Mouse (Mus musculus): ENCODE data around the gene Celf3. TPM values are rescaled to one million over a fixed set of nuclear protein-coding genes. Genes with fewer than 3 reads are reported as not detected.

Gene Celf3
- total and polyA plus RNA-seq, 3 experiments = 0.23 to 0.31 TPM; not detected in 1

DNA sequence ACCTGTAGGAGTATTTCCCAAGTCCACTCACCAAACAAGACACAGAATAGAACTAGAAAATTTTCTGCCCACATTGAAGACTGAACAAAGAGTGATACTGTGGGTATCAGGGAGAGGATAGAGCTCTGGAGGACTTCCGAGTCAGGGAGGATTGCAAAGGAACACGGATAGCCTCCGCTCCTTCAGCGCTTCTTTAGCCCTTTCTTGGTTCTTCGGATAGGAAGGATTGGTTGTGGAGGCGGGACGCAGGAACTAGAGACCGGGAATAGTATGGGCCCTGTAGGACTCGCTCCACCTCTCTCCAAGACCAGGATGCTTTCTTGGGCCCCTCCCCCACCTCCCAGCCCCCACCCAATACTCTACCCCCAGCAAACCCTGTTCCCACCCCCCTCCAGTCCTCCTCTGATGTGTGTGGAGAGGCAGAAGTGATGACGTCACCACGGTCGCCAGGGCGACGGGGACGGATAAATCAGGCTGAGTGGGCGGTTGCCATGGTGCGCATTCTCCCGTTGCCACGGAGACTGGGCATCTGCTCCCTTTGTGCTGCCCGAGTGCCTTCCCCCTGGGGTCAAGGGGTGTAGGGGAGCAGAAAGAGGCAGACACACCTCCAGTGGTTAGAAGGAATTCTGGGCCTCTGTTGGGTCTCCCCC lies 5.8 kb downstream of the Celf3 start:
- Histone ChIP-seq H3K4me3 (ENCODE audit: control insufficient read depth in 1 of 2, insufficient read depth in 1 of 2, low read depth in 2 of 2, low read length in 2 of 2) (no peak overlapping the region), H3K79me2 (ENCODE audit: control insufficient read depth, insufficient read depth, low read length, poor library complexity) (no peaks in the 10 kb centered on the region), H3K27ac (ENCODE audit: control insufficient read depth, low read depth, low read length) (no peak overlapping the region), H3K4me1 (ENCODE audit: control insufficient read depth in 1 of 2, insufficient read depth in 2 of 2, low read length in 2 of 2) (peaks cover 3 to 32% of the 10 kb centered on the region in 2 experiments; a peak in 3 of 4 replicates), H3K9ac (ENCODE audit: control insufficient read depth, low read depth, low read length, poor library complexity, severe bottlenecking) (no peak overlapping the region), H3K27me3 (ENCODE audit: control insufficient read depth in 1 of 2, insufficient read depth in 2 of 2, low read length in 2 of 2) (no peaks in the 10 kb centered on the region), H3K9me3 (replicated peaks; ENCODE audit: insufficient read depth, low read length) (no peaks in the 10 kb centered on the region), H3K36me3 (ENCODE audit: control insufficient read depth in 1 of 2, insufficient read depth in 2 of 2, low read length in 2 of 2) (peaks cover 0 to 13% of the 10 kb centered on the region in 2 experiments; a peak in 2 of 4 replicates)
- TF ChIP-seq MXI1 (IDR thresholded peaks at IDR 0.05; ENCODE audit: low read depth, low read length) (no peak), EP300 (IDR thresholded peaks at IDR 0.05; ENCODE audit: low read depth in 1 of 2, low read length in 2 of 2) (no peak), JUND (IDR thresholded peaks at IDR 0.05; ENCODE audit: low read depth, low read length) (no peak), SIN3A (IDR thresholded peaks at IDR 0.05; ENCODE audit: low read length) (no peak), MAFK (IDR thresholded peaks at IDR 0.05; ENCODE audit: borderline replicate concordance, low read depth, low read length) (no peak), MAX (IDR thresholded peaks at IDR 0.05; ENCODE audit: low read length) (no peak)
- no peak for DNase-seq (ENCODE audit: low read depth, low spot score)

DNA sequence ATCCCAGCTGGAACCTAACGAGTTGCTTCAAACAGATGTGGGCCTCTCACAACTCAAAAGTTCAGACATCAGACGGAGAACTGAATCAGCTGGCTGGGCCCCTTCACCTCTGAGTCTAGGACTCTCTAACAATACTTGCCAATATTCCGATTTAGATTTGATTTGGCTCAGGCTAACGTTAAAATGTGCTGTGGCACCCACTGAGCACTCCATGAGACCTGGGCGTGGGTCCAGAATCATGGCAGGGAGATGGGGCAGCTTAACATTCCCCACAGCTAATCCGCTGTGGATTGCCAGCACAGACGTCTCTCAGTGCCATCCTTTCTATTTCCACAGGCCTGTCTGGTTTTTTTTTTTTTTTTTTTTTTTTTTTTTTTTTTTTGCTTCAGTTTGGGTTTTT lies 7.8 kb downstream of the Celf3 start:
- peaks cover 0 to 13% of the 10 kb centered on the region in 2 experiments; a peak in 2 of 4 replicates for H3K36me3 ChIP-seq (ENCODE audit: control insufficient read depth in 1 of 2, insufficient read depth in 2 of 2, low read length in 2 of 2)
- no peaks in the 10 kb centered on the region for H3K9me3 ChIP-seq (replicated peaks; ENCODE audit: insufficient read depth, low read length)
- no peak overlapping the region for H3K9ac ChIP-seq (ENCODE audit: control insufficient read depth, low read depth, low read length, poor library complexity, severe bottlenecking)
- H3K79me2 ChIP-seq (ENCODE audit: control insufficient read depth, insufficient read depth, low read length, poor library complexity) = no peaks in the 10 kb centered on the region
- no peaks in the 10 kb centered on the region for H3K27me3 ChIP-seq (ENCODE audit: control insufficient read depth in 1 of 2, insufficient read depth in 2 of 2, low read length in 2 of 2)
- H3K4me3 ChIP-seq (ENCODE audit: control insufficient read depth in 1 of 2, insufficient read depth in 1 of 2, low read depth in 2 of 2, low read length in 2 of 2) = no peak overlapping the region
- no peak for DNase-seq (ENCODE audit: low read depth, low spot score)
- no peak overlapping the region for H3K27ac ChIP-seq (ENCODE audit: control insufficient read depth, low read depth, low read length)
- TF ChIP-seq MYC (IDR thresholded peaks at IDR 0.05; ENCODE audit: low read depth, low read length) (no peak), E2F4 (IDR thresholded peaks at IDR 0.05; ENCODE audit: borderline replicate concordance, low read depth, low read length) (no peak), RAD21 (IDR thresholded peaks at IDR 0.05; ENCODE audit: low read depth, low read length) (no peak), HCFC1 (IDR thresholded peaks at IDR 0.05; ENCODE audit: low read depth, low read length) (no peak), MAZ (IDR thresholded peaks at IDR 0.05; ENCODE audit: low read depth, low read length) (no peak), TAL1 (IDR thresholded peaks at IDR 0.05; ENCODE audit: low read length) (no peak), CTCF (IDR thresholded peaks at IDR 0.05 in 2 of 3, conservative IDR thresholded peaks at IDR 0.05 in 1 of 3; ENCODE audit: control insufficient read depth in 1 of 3, insufficient read depth in 1 of 3, low read depth in 2 of 3, low read length in 3 of 3, poor library complexity in 1 of 3, severe bottlenecking in 1 of 3) (no peak), POLR2AphosphoS2 (IDR thresholded peaks at IDR 0.05; ENCODE audit: low read length) (no peak), MEF2A (IDR thresholded peaks at IDR 0.05; ENCODE audit: extremely low read depth, insufficient replicate concordance, low read depth, low read length, poor library complexity, severe bottlenecking) (no peak), GATA1 (IDR thresholded peaks at IDR 0.05; ENCODE audit: low read depth, low read length) (no peak), BHLHE40 (IDR thresholded peaks at IDR 0.05; ENCODE audit: borderline replicate concordance, low read depth, low read length) (no peak), GABPA (IDR thresholded peaks at IDR 0.05; ENCODE audit: low read depth, low read length) (no peak), TCF12 (IDR thresholded peaks at IDR 0.05; ENCODE audit: low read depth, low read length) (no peak)
- peaks cover 3 to 32% of the 10 kb centered on the region in 2 experiments; a peak in 3 of 4 replicates for H3K4me1 ChIP-seq (ENCODE audit: control insufficient read depth in 1 of 2, insufficient read depth in 2 of 2, low read length in 2 of 2)

Data from MEL (cell line).